Mouse (Mus musculus) right cerebral cortex, adult 18-20 months (tissue): ENCODE results near the gene Dtx3.

Experiments
- DNase-seq: peaks from one replicate; pipeline ENCODE4 v3.0.0; 2022; ENCODE audit warnings: mixed read lengths

Dtx3 gene

DNA sequence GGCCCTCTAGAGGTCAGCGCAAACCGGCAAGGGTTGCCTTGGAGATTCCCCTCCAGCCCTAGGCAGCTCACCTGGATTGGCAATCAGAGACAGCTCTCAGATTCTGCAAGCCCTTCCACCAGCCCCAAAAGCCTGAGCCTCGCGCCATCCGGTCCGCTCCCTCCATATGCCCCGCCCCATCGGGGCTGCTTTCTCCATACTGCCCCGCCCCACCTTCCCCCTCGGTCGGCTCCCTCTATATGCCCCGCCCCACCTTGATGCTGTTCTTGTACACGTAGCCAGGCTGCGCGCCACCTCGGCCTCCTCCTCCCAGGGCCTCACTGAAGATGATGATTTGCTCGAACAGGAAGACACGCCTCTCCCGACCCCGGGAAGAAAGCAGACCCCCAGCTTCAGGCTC lies 11.8 kb downstream of the Dtx3 start:
- DNase-seq: no peak

DNA sequence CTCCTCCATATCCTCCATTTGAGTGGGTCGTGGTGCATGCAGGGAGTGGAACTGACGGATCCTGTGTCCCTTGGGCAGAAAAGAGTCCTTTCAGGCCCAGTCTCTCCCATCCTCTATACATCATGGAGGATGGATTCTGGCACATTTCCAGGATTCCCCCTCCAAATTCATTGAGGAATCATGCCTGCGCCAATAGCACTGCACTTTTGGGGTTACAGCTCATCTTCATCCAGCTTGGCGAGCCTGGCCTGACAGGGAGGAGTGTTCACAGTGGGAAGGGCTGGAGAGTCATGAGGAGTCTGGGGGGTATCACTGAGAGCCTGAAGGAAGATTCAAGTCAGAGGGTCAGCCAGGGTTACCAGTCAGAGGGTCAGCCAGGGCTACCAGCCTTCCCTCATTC lies 12.9 kb downstream of the Dtx3 start:
- no peak for DNase-seq

DNA sequence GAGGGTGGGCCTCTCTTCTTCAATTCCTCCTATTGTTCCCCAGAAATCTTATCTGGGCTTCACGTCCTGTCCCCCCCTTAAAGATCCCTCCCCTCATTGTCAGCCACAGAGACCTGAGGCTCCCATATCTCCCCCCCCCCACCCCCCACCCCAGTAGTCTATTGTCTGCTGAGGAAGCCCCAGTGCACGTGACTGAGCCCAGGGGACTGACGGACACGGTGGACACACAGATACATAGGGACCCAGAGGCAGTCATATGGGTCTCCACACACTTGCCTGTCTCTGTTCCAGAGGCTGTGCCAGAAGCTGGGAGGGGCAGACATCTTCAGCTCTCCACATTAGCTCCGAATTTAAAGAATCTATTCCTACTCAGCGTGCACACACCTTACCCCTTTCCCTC lies 14.0 kb downstream of the Dtx3 start:
- DNase-seq: no peak

DNA sequence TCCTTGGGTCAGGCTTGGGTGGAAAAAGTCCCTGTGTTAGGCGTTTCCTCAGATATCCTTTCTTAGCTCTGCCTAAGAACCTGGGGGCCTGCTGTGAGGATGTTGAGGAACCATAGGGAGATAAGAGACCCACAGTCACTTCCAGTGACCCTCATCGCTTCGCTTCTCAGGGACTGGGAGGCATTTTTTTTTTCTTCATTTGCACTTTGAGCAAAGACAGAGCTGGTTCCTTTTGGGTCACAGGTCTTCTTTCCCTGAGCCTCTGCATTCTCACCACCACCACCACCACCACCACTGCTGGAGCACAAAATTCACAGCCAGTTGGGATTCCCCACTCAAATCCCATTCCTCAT lies 14.9 kb downstream of the Dtx3 start:
- DNase-seq: no peak

DNA sequence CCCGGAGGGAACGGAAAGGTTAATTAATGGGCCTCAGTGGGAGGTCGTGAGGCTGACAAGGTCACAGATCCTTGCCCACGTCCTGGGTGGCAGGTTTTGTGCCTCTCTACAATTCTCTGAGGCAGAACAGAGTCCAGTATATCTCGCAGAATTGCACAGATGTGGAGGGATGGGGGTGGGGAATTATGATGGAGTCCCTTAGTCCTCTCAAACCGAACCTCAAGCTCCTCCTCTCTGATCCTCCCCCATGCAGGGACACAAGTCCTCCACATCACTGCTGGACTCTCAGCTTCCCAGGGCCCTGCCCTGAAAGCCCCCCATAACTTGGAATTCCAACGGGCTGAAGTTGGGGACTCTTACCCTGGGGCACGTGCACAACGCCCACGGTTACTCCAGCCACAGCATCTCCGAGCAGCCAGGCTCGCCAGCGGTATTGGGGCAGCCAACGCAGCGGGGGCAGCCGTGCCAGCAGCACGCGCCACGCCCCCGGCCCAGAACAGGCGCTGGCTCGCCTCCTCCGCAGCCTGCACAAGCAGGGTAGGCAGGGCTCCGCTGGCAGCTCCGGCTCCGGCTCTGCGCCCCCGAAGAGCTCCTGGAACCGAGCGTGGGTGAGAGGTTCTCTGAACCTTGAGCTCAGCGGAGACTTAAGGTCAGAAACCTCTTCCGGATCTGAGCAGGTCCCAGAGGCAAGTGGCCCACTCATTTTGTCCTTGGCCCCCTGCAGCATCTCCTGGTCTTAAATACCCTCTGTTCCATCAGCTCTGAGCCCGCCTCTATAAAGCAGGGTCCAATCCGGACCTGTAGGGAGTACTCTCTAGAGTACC lies 15.4 kb downstream of the Dtx3 start, which contains the start of gene Slc26a10:
Slc26a10 (minus strand) TSS at position 775 of the 824 bp plus-strand sequence.
- DNase-seq: peak; percentile 80

DNA sequence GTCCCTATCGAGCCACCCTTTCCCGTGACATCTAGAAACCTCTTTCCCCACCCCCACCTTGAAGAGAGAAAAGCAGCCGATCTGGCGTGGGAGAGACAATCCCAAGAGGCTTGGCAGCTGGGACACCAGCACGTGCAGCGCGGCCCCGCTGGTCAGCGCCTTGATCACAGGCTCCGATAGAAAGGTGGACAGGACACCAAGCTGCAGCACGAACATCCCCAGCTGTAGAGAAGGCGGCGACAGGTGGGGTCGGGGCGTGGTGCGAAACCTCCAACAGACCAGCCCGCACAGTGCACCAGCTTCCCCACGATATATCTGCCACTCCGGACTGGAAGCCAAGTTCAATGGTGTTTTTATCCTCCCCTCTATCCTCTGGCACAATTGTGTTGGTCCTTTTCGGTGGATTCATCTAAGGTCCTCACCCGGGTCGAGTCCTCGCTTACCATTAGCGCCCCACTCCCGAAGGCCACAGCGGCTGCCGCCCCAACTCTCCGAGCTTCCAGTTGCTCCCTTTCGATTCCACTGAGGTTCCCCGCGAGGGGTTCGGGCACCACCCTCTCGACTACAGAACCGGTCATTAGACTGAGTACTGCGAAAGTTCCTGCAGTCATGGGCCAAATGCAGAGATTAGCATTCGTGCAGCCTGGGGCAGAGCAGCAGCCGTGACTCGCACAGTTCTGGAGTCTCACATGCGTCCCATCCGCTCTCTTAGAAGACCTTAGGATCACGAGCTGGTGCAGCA lies 17.1 kb downstream of the Dtx3 start:
- no peak for DNase-seq

DNA sequence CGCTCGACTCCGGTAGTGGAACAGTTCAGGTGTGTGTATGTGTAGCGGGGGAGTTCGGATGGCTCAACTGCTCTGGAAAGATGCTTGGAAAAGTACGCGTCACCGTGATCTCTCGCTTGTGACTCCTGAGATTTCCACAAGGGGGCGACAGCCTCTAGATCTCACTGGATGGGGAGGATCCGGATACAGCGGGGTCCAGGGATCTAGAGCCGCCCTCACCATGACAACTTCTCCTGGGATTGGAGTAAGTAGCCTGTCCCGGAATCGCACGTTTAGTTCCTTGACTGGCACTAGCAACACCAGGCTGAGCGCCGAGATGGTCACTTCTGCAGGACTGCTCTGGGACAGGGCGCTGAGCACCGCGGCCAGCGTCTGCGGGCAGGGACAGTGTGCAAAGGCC lies 17.8 kb downstream of the Dtx3 start:
- peak; percentile 77 for DNase-seq

DNA sequence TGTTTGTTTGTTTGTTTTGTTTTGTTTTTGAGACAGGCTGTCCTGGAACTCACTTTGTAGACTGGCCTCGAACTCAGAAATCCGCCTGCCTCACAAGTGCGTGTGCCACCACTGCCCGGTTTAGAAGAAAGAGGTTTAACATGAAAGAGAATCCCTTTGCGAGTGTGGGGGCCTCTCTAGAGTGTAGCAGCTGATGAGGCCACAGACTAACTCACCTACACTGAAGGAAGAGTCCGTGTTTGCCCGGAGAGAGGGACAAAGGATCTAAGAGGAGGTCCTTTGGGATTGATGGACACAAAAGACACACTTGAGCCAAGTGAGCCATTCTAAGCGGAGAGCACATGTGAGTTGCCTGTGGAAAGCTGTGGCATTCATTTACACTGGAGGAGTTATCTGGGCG lies 18.3 kb downstream of the Dtx3 start:
- no peak for DNase-seq

DNA sequence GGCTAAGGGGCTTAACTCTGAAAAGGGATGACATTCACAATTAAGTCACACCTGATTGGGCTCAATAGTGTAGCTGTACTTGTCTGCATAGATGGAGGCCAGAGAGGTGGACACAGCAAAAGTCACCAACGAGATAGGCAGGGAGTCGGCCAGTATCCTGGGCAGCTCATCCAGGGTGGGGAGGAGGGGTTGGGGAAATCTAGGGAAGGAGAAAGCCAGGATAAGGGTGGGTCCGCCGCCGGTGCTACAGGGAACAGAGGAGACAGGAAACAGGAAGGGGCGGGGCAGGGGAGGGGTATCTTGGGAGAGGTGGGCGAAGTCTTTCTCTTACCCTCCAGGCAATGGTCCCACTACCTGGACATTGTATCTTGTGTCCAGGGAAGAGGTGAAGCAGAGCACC lies 18.8 kb downstream of the Dtx3 start:
- no peak for DNase-seq

DNA sequence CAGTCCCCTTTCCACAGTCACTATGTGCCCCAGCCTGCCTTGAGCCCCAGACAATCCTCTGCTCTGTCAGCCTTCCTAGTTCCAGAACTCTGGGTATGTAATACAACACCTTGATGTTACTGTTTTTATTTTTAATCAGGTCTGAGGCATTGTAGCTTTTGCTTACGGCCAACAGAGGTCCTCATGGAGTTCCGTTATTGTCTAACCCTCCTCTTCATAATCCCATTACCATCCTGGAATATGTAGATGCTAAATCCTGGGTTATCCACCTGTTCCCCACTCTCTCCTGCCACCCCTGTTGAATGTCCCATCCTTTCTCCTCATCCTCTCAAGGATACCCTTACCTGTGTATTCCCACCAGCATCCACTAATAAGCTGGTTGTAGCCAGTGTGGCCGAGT lies 19.3 kb downstream of the Dtx3 start:
- DNase-seq: no peak

DNA sequence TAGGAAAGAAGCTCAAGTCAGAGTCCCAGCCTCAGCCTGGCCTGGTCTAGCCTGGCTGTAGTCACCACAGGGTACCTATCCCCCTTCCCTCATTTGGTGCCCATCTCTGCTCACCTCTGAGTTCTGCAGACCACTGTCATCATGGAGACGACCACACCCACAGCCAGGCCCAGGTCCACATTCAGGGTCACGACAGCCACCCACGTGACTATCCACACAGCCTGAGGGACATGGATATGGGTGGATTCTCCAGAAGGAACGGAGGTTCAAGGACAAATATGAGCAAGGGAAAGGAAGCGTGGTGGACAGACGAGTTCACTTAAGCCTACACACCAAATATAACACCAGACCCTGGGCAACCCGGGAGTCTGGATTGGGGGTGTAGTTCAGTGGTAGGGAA lies 21.4 kb downstream of the Dtx3 start:
- no peak for DNase-seq

DNA sequence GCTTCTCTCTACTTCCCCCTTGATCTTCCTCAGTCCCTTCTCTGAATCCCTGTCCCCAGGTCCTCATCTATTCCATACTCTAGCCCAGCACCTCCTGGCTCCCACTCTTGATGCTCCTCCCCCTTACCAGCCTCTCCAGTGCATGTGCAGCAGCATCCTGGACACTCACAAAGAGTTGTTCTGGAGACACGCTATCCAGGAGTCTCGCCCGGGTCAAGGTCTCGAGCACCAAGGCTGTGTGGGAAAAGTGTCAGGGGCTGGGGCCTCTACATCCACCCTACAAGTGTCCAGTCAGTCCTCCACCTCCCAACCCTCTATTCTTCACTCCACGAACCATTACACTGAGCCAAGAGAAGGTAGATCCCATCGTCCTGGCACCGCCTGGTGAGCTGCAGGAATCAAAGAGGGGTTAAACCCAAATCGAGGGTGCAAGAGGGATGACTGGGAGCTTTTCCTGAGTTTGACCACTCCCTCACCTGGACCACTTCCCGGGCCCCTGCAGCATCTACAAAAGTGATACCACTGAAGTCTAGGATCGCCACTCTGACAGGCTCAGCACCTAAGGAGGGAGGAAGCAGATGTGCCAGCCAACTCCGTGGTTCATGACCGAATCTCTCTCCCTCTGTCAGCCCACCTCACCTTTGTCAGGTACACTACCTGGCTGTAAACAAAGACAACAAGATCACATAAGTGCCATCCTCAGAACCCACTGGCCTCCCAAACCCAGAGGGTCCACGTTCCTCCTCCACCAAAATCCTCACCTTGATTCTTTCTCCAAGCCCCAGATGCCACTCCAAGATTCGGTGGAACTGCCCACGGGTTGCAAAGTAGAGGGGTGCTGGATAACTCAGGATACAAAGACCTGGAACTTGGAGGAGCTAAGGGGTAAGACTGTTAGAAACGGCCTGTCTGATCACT lies 22.1 kb downstream of the Dtx3 start:
- DNase-seq: no peak

DNA sequence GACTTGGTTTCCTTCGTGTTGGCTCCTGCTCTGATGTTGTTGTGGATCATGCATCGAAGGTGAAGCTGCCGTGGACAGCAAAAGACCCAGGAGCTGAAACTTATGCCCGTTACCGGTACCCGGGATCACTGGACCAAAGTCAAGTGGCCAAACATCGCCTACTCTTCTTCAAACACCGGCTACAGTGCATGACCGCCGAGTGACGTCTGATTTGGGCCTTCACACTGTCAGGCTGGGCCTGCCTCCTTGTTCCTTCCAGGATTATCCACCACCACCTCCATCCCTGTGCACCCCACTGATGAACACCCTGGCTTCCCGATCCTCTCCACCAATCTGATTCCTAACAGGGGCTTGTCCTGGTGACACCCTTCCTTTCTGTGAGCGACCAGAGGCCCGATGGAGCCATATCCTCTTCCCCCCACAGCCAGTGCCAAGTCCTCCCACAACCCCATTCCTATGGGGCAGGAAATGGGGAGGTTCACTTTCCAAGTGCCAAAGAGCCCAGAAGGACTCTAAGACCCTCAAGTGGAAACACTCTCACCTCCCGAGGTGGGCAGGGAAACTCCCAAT lies 23.8 kb downstream of the Dtx3 start:
- no peak for DNase-seq

DNA sequence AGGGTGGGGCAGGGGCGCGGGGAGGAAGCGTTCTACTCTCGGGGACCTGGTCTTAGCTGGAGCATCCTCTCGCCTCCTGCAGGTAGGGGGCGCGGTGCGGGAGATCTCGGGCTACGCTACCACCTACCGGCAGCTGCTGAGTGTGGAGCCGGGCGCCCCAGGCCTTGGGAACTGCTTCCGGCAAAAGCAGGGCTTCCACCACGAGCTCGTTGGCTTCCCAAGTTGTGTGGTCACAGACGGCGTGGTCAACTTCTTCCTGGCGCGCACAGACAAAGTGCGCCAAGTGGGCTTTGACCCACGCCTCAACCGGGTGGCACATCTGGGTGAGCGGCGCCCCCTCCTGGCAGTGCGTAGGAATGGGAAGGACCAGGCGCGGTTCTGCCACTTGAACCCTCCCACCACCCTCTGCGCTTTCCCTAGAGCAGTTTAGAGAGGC lies 24.7 kb downstream of the Dtx3 start:
- DNase-seq: peak; percentile 65

DNA sequence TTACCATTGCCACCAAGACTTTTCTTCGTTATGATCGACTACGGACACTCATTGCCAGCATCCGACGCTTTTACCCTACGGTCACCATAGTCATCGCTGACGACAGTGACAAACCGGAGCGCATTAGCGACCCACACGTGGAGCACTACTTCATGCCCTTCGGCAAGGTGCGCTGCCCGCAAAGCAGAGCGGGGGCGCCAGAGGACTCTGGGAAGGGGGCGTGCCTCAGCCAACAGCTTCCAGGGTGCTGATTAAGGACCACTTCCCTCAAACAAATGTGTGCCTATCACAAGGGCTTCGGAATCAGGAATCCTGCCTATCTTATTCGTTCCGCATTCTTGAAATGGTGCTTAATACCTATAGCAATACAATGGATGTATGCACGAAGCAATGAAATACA lies 25.5 kb downstream of the Dtx3 start:
- DNase-seq: no peak

DNA sequence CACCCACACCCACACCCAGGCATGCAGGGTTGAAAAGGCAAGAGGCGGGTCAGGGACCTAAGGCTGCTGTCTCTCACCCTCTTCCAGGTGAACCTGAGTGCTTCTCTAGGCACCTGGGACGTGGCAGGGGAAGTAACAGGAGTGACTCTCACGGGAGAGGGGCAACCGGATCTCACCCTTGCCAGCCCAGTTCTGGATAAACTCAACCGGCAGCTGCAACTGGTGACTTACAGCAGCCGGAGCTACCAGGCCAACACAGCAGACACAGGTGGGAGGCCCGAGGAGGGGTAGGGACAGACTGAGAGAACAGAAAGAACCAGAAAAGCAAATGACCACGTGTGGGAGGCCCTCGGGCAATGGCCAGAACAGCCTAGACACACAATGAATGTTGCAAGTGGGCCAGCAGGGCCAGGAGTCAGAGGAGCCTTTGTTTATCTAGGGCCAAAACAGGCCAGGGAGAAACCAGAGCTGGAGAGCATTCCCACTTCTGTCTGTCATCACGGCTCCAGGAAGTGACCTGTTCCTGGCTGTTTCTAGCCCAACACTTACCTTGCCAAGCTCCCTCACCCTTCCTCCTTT lies 27.8 kb downstream of the Dtx3 start:
- DNase-seq: no peak

DNA sequence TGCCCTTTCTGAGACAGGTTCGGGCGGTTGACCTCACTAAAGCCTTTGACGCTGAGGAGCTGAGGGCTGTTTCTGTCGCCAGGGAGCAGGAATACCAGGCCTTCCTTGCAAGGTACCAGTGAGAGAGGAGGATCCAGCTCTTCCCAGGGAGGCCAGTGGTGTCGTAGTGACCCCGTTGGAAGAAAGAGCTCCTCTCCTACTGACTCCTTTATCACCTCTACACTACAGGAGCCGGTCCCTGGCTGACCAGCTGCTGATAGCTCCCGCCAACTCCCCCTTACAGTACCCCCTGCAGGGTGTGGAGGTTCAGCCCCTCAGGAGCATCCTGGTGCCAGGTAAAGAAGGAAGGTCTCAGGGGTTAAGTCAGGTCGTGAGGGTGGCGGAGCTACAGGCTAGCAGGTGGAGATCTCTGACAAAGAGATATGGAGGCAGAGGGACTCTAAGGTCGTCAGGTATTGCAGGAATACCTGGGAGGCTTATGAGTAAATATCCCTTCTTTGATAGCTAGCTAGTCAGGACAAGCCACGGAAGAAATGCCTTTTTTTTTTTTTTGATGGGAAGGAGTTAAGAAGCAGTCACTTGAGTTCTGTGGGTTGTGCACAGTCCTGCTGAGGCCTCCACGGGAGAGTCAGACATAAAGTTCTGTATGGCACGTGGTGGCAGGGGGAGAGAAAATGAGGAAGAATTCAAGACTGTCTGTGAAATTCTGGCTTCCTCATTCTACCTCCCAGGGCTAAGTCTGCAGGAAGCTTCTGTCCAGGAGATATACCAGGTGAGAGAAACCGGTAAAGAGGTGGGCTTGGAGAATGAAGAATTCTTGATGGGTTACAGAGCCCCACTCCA lies 28.5 kb downstream of the Dtx3 start:
- no peak for DNase-seq

DNA sequence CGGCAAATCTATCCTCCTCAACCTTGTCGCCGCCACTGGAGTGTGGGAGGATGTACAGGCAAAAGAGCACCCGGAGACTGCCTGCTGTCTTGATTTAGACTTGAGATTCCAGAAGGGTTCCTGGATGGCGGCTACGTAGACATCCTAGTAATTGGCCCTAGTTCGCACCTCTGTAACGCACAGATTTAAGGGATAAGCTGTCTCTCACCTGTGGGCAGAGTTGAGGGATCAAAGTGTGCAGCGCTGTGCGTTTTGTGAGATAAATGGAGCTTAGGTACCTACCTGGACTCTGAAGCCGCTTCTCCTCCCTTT lies 29.2 kb downstream of the Dtx3 start:
- peak; percentile 54 for DNase-seq

DNA sequence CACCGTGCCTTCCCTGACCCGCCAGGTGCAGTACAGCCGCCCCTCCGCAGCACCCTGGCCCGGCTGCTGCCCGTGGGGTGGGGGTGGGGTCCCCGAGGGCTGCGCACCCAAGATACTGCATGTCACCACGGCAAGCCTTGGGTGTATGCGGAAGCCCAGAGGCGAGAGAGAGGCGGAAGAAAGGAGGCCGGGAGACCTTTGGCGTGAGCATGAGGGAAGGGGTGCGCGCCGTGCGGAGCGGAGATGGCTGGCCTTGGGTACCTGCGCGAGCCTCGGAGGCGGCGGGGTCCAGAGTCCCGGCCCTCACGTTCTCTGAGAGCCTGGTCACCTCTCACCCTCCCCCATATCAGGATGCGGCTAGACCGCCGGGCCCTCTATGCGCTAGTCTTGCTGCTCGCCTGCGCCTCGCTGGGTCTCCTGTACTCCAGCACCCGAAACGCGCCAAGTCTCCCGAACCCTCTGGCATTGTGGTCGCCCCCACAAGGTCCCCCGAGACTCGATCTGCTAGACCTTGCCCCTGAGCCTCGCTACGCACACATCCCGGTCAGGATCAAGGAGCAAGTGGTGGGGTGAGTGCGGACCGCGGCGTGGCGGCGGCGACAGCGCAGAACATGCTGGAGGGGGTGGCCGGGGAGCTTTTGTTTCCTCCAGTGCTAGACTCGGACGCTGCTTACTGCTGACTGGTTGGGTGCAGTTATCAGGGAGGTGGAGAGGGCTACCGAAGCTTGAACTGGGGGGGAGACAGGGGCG lies 29.7 kb downstream of the Dtx3 start:
- no peak for DNase-seq

DNA sequence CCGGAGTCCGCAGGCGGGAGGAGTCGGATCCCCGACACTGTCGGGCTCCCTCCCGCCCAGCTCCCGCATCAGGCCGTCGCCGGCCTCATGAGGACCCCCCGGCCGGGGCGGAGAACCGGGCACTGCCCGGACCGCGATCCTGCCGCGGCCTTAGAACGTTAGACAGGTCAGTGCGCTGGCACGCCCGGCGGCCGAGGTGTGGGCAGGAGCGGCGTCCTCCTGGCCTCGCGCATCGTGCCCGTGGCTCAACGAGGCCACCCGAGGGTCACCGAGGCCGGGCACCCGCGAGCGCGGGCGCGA lies 30.2 kb downstream of the Dtx3 start:
- DNase-seq: no peak

DNA sequence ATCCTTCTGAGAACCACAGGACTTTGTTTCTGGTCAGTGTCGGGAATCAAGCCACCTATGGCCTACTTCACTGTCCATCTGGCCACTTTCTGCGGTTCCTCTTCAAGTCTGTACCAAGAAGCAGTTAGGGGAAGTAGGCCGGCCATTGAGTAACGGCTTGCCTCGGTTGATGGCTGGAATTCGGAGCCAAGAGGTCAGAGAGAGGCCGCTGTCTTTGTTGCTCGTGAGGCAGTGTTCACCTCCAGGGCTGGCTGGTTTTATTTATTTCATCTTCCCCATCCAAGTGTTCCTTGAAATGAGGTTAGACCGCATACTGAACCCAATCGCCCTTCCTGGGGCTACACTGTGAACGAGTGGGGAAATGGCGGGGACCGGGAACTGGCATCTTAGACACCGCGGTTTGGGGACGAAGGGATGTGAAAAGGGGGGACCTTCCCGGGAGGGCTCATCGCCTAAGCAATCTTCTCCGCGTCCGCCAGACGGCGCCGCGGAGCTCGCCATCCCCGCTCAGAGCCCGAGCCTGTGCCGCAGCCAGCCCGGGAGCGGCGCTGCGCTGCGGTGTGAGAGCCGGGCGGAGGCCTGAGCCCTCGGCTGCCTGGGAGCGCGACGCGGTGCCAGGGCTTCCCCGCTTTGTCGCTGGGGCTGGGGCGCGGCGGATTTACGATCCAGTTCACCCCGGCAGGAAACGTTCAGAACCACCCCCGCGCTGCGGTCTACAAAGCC lies 30.7 kb downstream of the Dtx3 start, which contains the start of gene B4galnt1:
B4galnt1 (plus strand) TSS at position 595 of the 723 bp plus-strand sequence.
- peak; percentile 84 for DNase-seq
